Mouse (Mus musculus) spleen, adult 18-20 months (tissue): Measurements from ENCODE around the gene Ttyh2.

Experiments
- DNase-seq, 2 experiments: peaks; one replicate each; pipeline ENCODE4 v3.0.0; 2022; ENCODE audit warnings: mixed read lengths in 2 of 2

Gene Ttyh2

GRCm38 (mm10) chr11:114675341-114675825 is at the start of gene Ttyh2:
TSS of gene Ttyh2 (plus strand) at chr11:114675431.
- DNase-seq, result peak; percentile 68 to 78

- DNase-seq, result no peak
These were observed 49.0 kb upstream of the Ttyh2 start for GRCm38 (mm10) chr11:114626071-114626690.

GRCm38 (mm10) chr11:114627036-114627435 is 48.2 kb upstream of the Ttyh2 start:
- DNase-seq, result no peak

- no peak for DNase-seq
These were observed 47.2 kb upstream of the Ttyh2 start for GRCm38 (mm10) chr11:114628032-114628431.

- no peak for DNase-seq
These were observed 45.2 kb upstream of the Ttyh2 start for GRCm38 (mm10) chr11:114630044-114630443.

GRCm38 (mm10) chr11:114632266-114632665 is 43.0 kb upstream of the Ttyh2 start:
- no peak for DNase-seq

- peak; percentile 34 to 73 for DNase-seq
These were observed 38.9 kb upstream of the Ttyh2 start for GRCm38 (mm10) chr11:114636292-114636691.

GRCm38 (mm10) chr11:114636727-114637505 is 38.3 kb upstream of the Ttyh2 start:
- no peak for DNase-seq

GRCm38 (mm10) chr11:114638647-114639290 is 36.5 kb upstream of the Ttyh2 start:
- DNase-seq, result no peak

- DNase-seq, result no peak
These were observed 35.5 kb upstream of the Ttyh2 start for GRCm38 (mm10) chr11:114639681-114640103.

GRCm38 (mm10) chr11:114640658-114641057 is 34.6 kb upstream of the Ttyh2 start:
- no peak for DNase-seq

- no peak for DNase-seq
These were observed 34.1 kb upstream of the Ttyh2 start for GRCm38 (mm10) chr11:114641136-114641535.

GRCm38 (mm10) chr11:114642184-114642583 is 33.0 kb upstream of the Ttyh2 start:
- DNase-seq, result no peak

- DNase-seq, result no peak
These were observed 32.3 kb upstream of the Ttyh2 start for GRCm38 (mm10) chr11:114642926-114643325.

GRCm38 (mm10) chr11:114644122-114644521 is 31.1 kb upstream of the Ttyh2 start:
- no peak for DNase-seq

- no peak for DNase-seq
These were observed 25.7 kb upstream of the Ttyh2 start for GRCm38 (mm10) chr11:114649510-114649909.

- no peak for DNase-seq
These were observed 22.7 kb upstream of the Ttyh2 start for GRCm38 (mm10) chr11:114652531-114652930.

- no peak for DNase-seq
These were observed 21.6 kb upstream of the Ttyh2 start for GRCm38 (mm10) chr11:114653664-114654063.

GRCm38 (mm10) chr11:114654552-114654951 is 20.7 kb upstream of the Ttyh2 start:
- peak in 1 of 2 experiments; percentile 8 for DNase-seq

- no peak for DNase-seq
These were observed 19.8 kb upstream of the Ttyh2 start for GRCm38 (mm10) chr11:114655350-114656008.

GRCm38 (mm10) chr11:114656994-114657644 is 18.1 kb upstream of the Ttyh2 start:
- DNase-seq, result no peak

GRCm38 (mm10) chr11:114657737-114658136 is 17.5 kb upstream of the Ttyh2 start:
- peak in 1 of 2 experiments; percentile 67 for DNase-seq
